Mouse (Mus musculus) testis, adult 2 months (tissue): ENCODE data around the gene Anln. TPM values are rescaled to one million over a fixed set of nuclear protein-coding genes. Genes with fewer than 3 reads are reported as not detected.

Experiments
- H3K27ac ChIP-seq: fragments of 200-500 bp; 2 replicates; pipeline ENCODE4 v1.5.1; 2012; ENCODE audit warnings: low read depth, low read length; ENCODE audit not compliant: control insufficient read depth, insufficient read depth
- H3K27me3 ChIP-seq: fragments of 200-500 bp; 2 replicates; pipeline ENCODE4 v1.6.1; 2012; ENCODE audit warnings: mild to moderate bottlenecking, low read length, moderate library complexity; ENCODE audit not compliant: control insufficient read depth, insufficient read depth
- H3K36me3 ChIP-seq: fragments of 200-500 bp; 2 replicates; pipeline ENCODE4 v1.6.1; 2012; ENCODE audit warnings: mild to moderate bottlenecking, low read length; ENCODE audit not compliant: control insufficient read depth, insufficient read depth
- H3K4me1 ChIP-seq: fragments of 200-500 bp; 2 replicates; pipeline ENCODE4 v1.6.1; 2012; ENCODE audit warnings: low read length; ENCODE audit not compliant: control insufficient read depth, insufficient read depth
- H3K4me3 ChIP-seq: fragments of 200-500 bp; 2 replicates; pipeline ENCODE4 v1.5.1; 2012; ENCODE audit warnings: low read depth, mild to moderate bottlenecking, low read length, moderate library complexity, mixed read lengths; ENCODE audit not compliant: control insufficient read depth
- CTCF ChIP-seq: fragments of 200-500 bp; IDR thresholded peaks from 2 replicates; pipeline ENCODE4 v1.5.1; 2012; ENCODE audit warnings: low read depth, mild to moderate bottlenecking, inconsistent platforms, low read length, moderate library complexity; ENCODE audit not compliant: control insufficient read depth, insufficient read depth, insufficient replicate concordance
- POLR2A ChIP-seq: fragments of 200-500 bp; IDR thresholded peaks from 2 replicates; pipeline ENCODE4 v1.6.1; 2012; ENCODE audit warnings: low read depth, mild to moderate bottlenecking, inconsistent platforms, low read length, moderate library complexity; ENCODE audit not compliant: control insufficient read depth
- polyA plus RNA-seq: library from polyadenylated mRNA; depleted of rRNA; stranded (reverse); fragments of >200 nt; gene quantifications from 2 replicates; pipeline ENCODE4 v1.2.3, GENCODE M21; 2012

Anln gene
- polyA plus RNA-seq, 1 experiment, result 6.3 TPM

DNA sequence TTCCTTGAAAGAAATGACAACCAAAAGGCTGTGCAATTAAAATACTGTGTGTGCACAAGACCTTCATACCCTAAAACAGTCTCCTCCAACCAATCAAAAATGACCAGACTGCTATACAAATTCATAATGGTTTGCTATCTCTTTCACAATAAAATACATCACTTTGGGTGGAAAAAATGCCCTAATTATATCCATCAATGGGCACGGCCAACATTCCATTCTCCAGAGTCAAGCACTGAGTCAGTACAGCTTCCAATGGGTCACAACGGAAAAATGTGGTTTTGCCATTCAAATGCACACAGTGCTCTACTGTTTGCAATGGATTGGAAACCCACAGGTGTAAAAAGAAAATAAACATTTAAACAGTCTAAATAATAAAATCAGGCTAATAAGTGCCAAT is 3.1 kb downstream of the Anln start:
- Histone ChIP-seq H3K4me3 (no peak overlapping the region), H3K27me3 (no peaks in the 10 kb centered on the region), H3K4me1 (peaks cover 4% of the 10 kb centered on the region; the same call in 1 of the 2 replicates), H3K36me3 (no peaks in the 10 kb centered on the region; the same call in 1 of the 2 replicates), H3K27ac (no peak overlapping the region)
- TF ChIP-seq POLR2A (no peak), CTCF (no peak)

DNA sequence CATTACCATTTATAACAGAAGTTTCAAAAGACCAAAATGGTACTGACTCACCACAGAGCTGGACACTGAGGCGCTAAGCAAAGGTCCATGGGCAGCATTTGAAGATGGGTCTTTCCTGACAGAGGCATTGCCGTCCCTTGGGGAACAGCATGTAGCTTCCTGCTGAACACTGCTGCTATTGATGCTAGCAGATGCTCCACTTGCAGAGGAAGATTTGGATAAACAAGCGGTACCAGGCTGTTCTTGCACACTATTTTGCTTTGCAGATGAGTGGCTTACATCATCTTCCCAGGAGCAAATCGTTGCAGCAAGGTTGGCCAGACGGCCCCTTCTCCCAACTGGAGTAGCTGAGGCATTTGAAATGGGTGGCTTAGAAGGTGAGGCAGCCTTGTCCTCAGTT is 12.9 kb downstream of the Anln start:
- no peaks in the 10 kb centered on the region for H3K4me1 ChIP-seq
- TF ChIP-seq CTCF (no peak), POLR2A (no peak)
- no peak overlapping the region for H3K27ac ChIP-seq
- H3K27me3 ChIP-seq, result no peaks in the 10 kb centered on the region
- H3K36me3 ChIP-seq, result peaks cover 4% of the 10 kb centered on the region
- H3K4me3 ChIP-seq, result no peak overlapping the region

DNA sequence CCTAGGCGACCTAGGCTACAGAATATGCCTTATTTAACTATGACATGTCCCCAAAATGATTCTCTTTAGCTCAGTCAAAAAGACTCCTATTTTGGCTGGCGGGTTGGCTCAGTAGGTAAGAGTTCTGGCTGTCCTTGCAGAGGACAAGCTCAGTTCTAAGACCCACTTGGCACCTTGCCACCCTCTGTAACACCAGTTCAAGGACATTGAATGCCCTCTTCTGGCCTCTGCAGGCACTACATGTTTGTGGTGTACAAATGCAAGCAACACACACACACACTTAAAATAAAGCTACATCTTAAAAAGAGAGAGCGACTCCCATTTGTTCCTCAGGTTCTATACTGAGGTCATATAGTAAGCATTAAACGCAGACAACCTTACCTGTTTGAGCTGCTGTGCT is 16.2 kb downstream of the Anln start:
- peaks cover 4% of the 10 kb centered on the region for H3K36me3 ChIP-seq
- no peaks in the 10 kb centered on the region for H3K4me1 ChIP-seq
- no peak overlapping the region for H3K27ac ChIP-seq
- TF ChIP-seq CTCF (no peak), POLR2A (no peak)
- H3K4me3 ChIP-seq, result no peak overlapping the region
- no peaks in the 10 kb centered on the region for H3K27me3 ChIP-seq

DNA sequence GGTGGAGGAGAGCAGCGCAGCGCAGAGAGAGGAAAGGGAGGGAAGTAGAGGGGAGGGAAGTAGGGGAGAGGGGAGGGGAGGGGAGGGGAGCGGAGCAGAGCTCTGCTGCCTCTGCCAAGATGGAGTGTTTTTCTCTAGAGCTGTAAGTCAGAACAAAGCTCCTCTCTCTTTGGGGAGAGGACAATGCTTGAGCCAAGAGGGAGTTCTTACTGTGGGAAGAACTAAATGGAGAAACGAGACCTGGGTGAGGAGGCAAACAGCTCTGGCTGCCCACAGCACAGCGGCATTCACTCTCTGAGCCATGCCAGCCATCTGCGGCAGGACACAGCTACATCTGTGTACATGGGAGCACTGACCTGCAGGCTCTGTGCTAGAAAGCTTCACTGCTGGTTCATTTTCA is 21.0 kb downstream of the Anln start:
- no peak overlapping the region for H3K27ac ChIP-seq
- no peaks in the 10 kb centered on the region for H3K27me3 ChIP-seq
- H3K36me3 ChIP-seq, result peaks cover 2% of the 10 kb centered on the region
- no peaks in the 10 kb centered on the region for H3K4me1 ChIP-seq
- no peak overlapping the region for H3K4me3 ChIP-seq
- no peak for TF ChIP-seq POLR2A
- TF ChIP-seq CTCF, result no peak

DNA sequence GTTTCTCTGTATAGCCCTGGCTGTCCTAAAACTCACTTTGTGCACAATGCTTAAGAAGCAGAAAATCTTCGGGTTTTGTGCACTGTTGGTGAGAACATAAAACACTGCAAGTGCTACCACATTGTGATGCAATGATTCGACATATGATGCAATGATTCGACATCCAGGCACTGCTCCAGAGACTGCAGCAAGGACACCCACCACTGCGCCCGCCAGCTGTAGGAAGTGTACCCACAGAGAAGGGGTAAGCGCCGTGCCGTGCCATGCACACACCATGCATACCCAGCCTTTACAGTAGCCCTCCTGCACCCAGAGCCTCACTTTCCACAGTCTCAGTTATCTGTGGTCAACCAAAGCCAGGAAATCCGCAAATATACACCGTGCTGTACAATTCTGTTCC is 22.4 kb downstream of the Anln start:
- Histone ChIP-seq H3K27me3 (no peaks in the 10 kb centered on the region), H3K4me3 (no peak overlapping the region), H3K27ac (no peak overlapping the region), H3K4me1 (no peaks in the 10 kb centered on the region), H3K36me3 (peaks cover 2% of the 10 kb centered on the region)
- TF ChIP-seq POLR2A, result no peak
- no peak for TF ChIP-seq CTCF

DNA sequence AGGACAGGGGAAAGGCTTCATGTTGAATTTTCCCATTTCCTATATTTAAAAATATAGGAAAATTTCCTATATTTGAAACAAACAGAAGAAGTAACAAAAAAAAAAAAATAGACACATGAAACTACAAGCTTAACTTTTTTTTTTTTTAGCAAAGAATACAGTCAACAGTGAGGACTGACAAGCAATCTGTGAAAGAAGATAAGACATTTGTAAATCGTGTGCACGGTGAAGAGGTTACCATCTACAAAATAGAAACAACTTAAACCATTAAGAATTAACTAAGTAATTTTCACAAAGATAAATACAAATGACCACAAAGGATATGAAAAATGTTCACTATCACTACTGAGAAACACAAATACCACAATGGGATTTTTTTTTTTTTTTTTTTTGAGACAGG is 22.8 kb downstream of the Anln start:
- no peaks in the 10 kb centered on the region for H3K4me1 ChIP-seq
- no peak for TF ChIP-seq CTCF
- TF ChIP-seq POLR2A, result no peak
- no peak overlapping the region for H3K4me3 ChIP-seq
- H3K27me3 ChIP-seq, result no peaks in the 10 kb centered on the region
- H3K36me3 ChIP-seq, result peaks cover 2% of the 10 kb centered on the region
- no peak overlapping the region for H3K27ac ChIP-seq

DNA sequence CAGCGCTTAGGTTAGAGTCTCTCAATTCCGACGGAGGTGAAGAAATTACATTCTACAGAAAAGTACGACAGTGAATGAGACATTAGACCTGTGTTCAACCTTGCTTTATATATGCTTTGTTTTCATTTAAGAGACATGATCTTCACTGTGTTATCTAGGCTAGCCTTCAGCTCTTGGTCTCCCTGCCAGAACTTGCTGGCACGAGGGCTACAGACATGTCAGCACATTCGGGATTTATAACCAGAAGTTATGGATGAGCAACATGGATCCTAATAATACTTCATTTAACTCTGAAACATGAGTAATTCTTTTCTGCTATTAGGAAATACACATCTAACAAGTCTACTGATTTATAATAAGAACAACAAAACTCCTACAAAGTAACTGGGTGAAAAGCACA is 28.1 kb downstream of the Anln start:
- no peaks in the 10 kb centered on the region for H3K27me3 ChIP-seq
- H3K4me3 ChIP-seq, result no peak overlapping the region
- no peak overlapping the region for H3K27ac ChIP-seq
- peaks cover 3% of the 10 kb centered on the region; the same call in 1 of the 2 replicates for H3K36me3 ChIP-seq
- TF ChIP-seq POLR2A, result no peak
- TF ChIP-seq CTCF, result no peak
- no peaks in the 10 kb centered on the region for H3K4me1 ChIP-seq

DNA sequence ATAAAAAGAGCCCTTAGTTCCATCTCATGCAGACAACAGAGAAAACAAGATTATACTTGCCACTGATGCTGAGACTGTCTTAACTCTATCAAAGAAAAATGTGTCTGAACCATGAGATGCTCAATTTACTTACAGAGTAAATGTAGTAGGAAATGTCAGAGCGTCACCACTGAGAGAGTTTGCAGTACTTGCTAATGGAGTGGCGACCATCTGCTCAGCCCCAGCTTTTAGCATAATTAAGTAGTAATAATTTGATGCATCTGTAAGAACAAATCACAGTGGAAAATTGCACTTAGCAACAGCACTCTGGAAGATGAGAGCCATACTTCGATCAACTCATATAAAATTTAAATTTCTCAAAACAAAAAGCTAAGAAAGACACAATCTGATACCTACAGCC is 33.1 kb downstream of the Anln start:
- Histone ChIP-seq H3K27ac (no peak overlapping the region), H3K36me3 (peaks cover 3% of the 10 kb centered on the region), H3K4me1 (no peaks in the 10 kb centered on the region), H3K27me3 (no peaks in the 10 kb centered on the region), H3K4me3 (no peak overlapping the region)
- TF ChIP-seq POLR2A, result no peak
- TF ChIP-seq CTCF, result no peak
